Mouse (Mus musculus) forebrain, embryonic 16.5 days (tissue): Measurements from ENCODE around the gene Cog6. TPM values are rescaled to one million over a fixed set of nuclear protein-coding genes. Genes with fewer than 3 reads are reported as not detected.
"Not testable (repeated sequence)": the region's sequence is repeated elsewhere in the genome, so short reads cannot be mapped to it uniquely, and the experiment has no call there.

Source experiments
- ATAC-seq: fragments of 200-750 bp; cut with Nextera tagmentation; 2 replicates; pipeline ENCODE4 v1.8.0; 2017; ENCODE audit warnings: mild to moderate bottlenecking, moderate library complexity
- H3K27ac ChIP-seq: fragments of 300-500 bp; sonication (generic); 2 replicates; pipeline ENCODE4 v1.5.1; 2014; ENCODE audit warnings: low read length, control low read depth
- H3K27me3 ChIP-seq: fragments of 300-500 bp; sonication (generic); replicated peaks from 2 replicates; pipeline ENCODE4 v1.6.1; 2014; ENCODE audit warnings: low read length; ENCODE audit not compliant: control insufficient read depth, insufficient read depth
- H3K36me3 ChIP-seq: fragments of 300-500 bp; sonication (generic); 2 replicates; pipeline ENCODE4 v1.6.1; 2014; ENCODE audit not compliant: control insufficient read depth, insufficient read depth
- H3K4me1 ChIP-seq: fragments of 300-500 bp; sonication (generic); replicated peaks from 2 replicates; pipeline ENCODE4 v1.6.1; 2014; ENCODE audit warnings: low read length; ENCODE audit not compliant: control insufficient read depth, insufficient read depth
- H3K4me2 ChIP-seq: fragments of 300-500 bp; sonication (generic); 2 replicates; pipeline ENCODE4 v1.6.1; 2014; ENCODE audit warnings: mild to moderate bottlenecking, low read length, control low read depth
- H3K4me3 ChIP-seq: fragments of 300-500 bp; sonication (generic); replicated peaks from 2 replicates; pipeline ENCODE4 v1.5.1; 2014; ENCODE audit warnings: mild to moderate bottlenecking, low read length, control low read depth
- H3K9ac ChIP-seq: fragments of 300-500 bp; sonication (generic); replicated peaks from 2 replicates; pipeline ENCODE4 v1.6.1; 2014; ENCODE audit warnings: low read depth, low read length, control low read depth
- H3K9me3 ChIP-seq: fragments of 300-500 bp; sonication (generic); 2 replicates; pipeline ENCODE4 v1.6.1; 2016; ENCODE audit warnings: low read length; ENCODE audit not compliant: control insufficient read depth
- WGBS: fragments of 180-500 bp; shearing (Covaris S2); extraction: QIAGEN DNeasy Blood & Tissue Kit; methylation state at CpG from one replicate; pipeline ENCODE4 v1.1.7; 2014; 5-methylcytosine and 5-hydroxymethylcytosine counted together
- polyA plus RNA-seq: library from polyadenylated mRNA; unstranded; fragments of >200 nt; fragmentation: Nextera tagmentation; extraction: Ambion mirVana; gene quantifications from 2 replicates; pipeline ENCODE4 v1.2.1, GENCODE M21; 2015

Cog6 gene
- polyA plus RNA-seq, 1 experiment from 2014 or later = 68.5 TPM

- no peak overlapping the region for H3K4me3 ChIP-seq
- no peak overlapping the region for H3K9ac ChIP-seq
- H3K4me2 ChIP-seq = no peak overlapping the region
- 86% methylated on average over 15 of the region's 15 CpGs for WGBS
- H3K27me3 ChIP-seq = no peaks in the 10 kb centered on the region
- H3K27ac ChIP-seq = no peak overlapping the region
- no peaks in the 10 kb centered on the region for H3K4me1 ChIP-seq
- no peak for ATAC-seq
- H3K36me3 ChIP-seq = peaks cover 27% of the 10 kb centered on the region
- H3K9me3 ChIP-seq = no peaks in the 10 kb centered on the region
These were observed 17.9 kb downstream of the Cog6 start for GRCm38 (mm10) chr3:52999016-52999744.

GRCm38 (mm10) chr3:52997381-52997780 lies 19.7 kb downstream of the Cog6 start:
- Histone ChIP-seq H3K9me3 (no peaks in the 10 kb centered on the region), H3K4me3 (no peak overlapping the region), H3K36me3 (peaks cover 34% of the 10 kb centered on the region), H3K27me3 (no peaks in the 10 kb centered on the region), H3K27ac (no peak overlapping the region), H3K4me2 (no peak overlapping the region), H3K4me1 (no peaks in the 10 kb centered on the region), H3K9ac (no peak overlapping the region)
- 73% methylated on average over 1 of the region's 1 CpGs for WGBS
- no peak for ATAC-seq

GRCm38 (mm10) chr3:52996635-52997034 lies 20.4 kb downstream of the Cog6 start:
- H3K36me3 ChIP-seq = peaks cover 29% of the 10 kb centered on the region
- WGBS = 89% methylated on average over 5 of the region's 5 CpGs

GRCm38 (mm10) chr3:52994666-52995065 lies 22.4 kb downstream of the Cog6 start:
- Histone ChIP-seq H3K27me3 (no peaks in the 10 kb centered on the region), H3K27ac (no peak overlapping the region), H3K9me3 (no peaks in the 10 kb centered on the region), H3K4me2 (no peak overlapping the region), H3K4me1 (no peaks in the 10 kb centered on the region), H3K9ac (no peak overlapping the region), H3K36me3 (peaks cover 17% of the 10 kb centered on the region; the same call in 1 of the 2 replicates), H3K4me3 (no peak overlapping the region)
- ATAC-seq = no peak
- 61% methylated on average over 5 of the region's 5 CpGs for WGBS

More at GRCm38 (mm10) chr3:52996635-52997034, 20.4 kb downstream of the Cog6 start:
- no peak overlapping the region for H3K9ac ChIP-seq
- no peak overlapping the region for H3K4me2 ChIP-seq
- ATAC-seq = no peak
- no peaks in the 10 kb centered on the region for H3K4me1 ChIP-seq
- no peak overlapping the region for H3K27ac ChIP-seq
- no peaks in the 10 kb centered on the region for H3K9me3 ChIP-seq
- no peak overlapping the region for H3K4me3 ChIP-seq
- H3K27me3 ChIP-seq = no peaks in the 10 kb centered on the region

- Histone ChIP-seq H3K9ac (no peak overlapping the region), H3K4me3 (no peak overlapping the region), H3K4me1 (no peaks in the 10 kb centered on the region), H3K27me3 (no peaks in the 10 kb centered on the region), H3K36me3 (peaks cover 16% of the 10 kb centered on the region; the same call in 1 of the 2 replicates), H3K4me2 (no peak overlapping the region), H3K9me3 (no peaks in the 10 kb centered on the region), H3K27ac (no peak overlapping the region)
- 90% methylated on average over 10 of the region's 10 CpGs for WGBS
- no peak for ATAC-seq
These were observed 23.7 kb downstream of the Cog6 start for GRCm38 (mm10) chr3:52993296-52993695.

- no peak for ATAC-seq
- no peak overlapping the region for H3K27ac ChIP-seq
- 68% methylated on average over 18 of the region's 18 CpGs for WGBS
- H3K9me3 ChIP-seq = no peaks in the 10 kb centered on the region
- H3K9ac ChIP-seq = no peak overlapping the region
- no peak overlapping the region for H3K4me2 ChIP-seq
- no peaks in the 10 kb centered on the region for H3K4me1 ChIP-seq
- H3K4me3 ChIP-seq = no peak overlapping the region
- peaks cover 27% of the 10 kb centered on the region for H3K36me3 ChIP-seq
- no peaks in the 10 kb centered on the region for H3K27me3 ChIP-seq
These were observed 26.8 kb downstream of the Cog6 start for GRCm38 (mm10) chr3:52990041-52990737.

- H3K4me3 ChIP-seq, H3K4me1 ChIP-seq, H3K9me3 ChIP-seq, H3K27ac ChIP-seq, H3K27me3 ChIP-seq, H3K4me2 ChIP-seq, ATAC-seq, H3K9ac ChIP-seq: not testable (repeated sequence)
- WGBS = 54% methylated on average over 6 of the region's 7 CpGs
- peaks cover 22% of the 10 kb centered on the region for H3K36me3 ChIP-seq
These were observed 31.5 kb downstream of the Cog6 start for GRCm38 (mm10) chr3:52985508-52985941.

GRCm38 (mm10) chr3:52983772-52984171 lies 33.3 kb downstream of the Cog6 start:
- Histone ChIP-seq H3K27me3 (no peaks in the 10 kb centered on the region), H3K4me1 (no peaks in the 10 kb centered on the region), H3K36me3 (peaks cover 20% of the 10 kb centered on the region), H3K9me3 (no peaks in the 10 kb centered on the region), H3K9ac (no peak overlapping the region), H3K4me2 (no peak overlapping the region), H3K27ac (no peak overlapping the region), H3K4me3 (no peak overlapping the region)
- WGBS = 90% methylated on average over 3 of the region's 3 CpGs
- ATAC-seq = no peak

GRCm38 (mm10) chr3:52982993-52983392 lies 34.0 kb downstream of the Cog6 start:
- 87% methylated on average over 10 of the region's 10 CpGs for WGBS
- Histone ChIP-seq H3K4me3 (no peak overlapping the region), H3K9me3 (no peaks in the 10 kb centered on the region), H3K36me3 (peaks cover 20% of the 10 kb centered on the region), H3K4me1 (no peaks in the 10 kb centered on the region), H3K9ac (no peak overlapping the region), H3K27ac (no peak overlapping the region), H3K4me2 (no peak overlapping the region), H3K27me3 (no peaks in the 10 kb centered on the region)
- no peak for ATAC-seq
